Mouse (Mus musculus): ENCODE results near the gene Stx11.

DNA sequence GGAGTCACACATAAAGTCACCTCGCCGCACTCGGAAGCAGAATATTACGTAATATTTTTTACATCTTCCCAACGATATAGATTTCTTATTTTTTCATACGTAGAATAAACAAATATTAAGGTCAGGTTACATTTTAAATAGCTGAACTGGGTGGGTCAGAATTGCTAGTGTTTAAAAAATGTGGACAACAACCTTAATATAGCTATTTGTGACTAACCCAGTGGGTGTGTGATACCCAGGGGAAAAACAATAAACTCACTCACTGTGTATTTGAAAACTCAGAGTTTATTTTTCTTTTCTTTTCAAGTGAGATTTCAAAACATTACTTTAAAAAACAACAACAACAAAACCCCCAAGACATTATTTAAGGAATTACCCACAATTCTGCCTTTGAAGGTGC, 47.7 kb downstream of the Stx11 start:
- TF ChIP-seq GATA1 (IDR thresholded peaks at IDR 0.05; ENCODE audit: low read depth, low read length) = no peak
- no peak for TF ChIP-seq POLR2AphosphoS2 (IDR thresholded peaks at IDR 0.05; ENCODE audit: low read length)
- TF ChIP-seq CTCF (IDR thresholded peaks at IDR 0.05 in 2 of 3, conservative IDR thresholded peaks at IDR 0.05 in 1 of 3; ENCODE audit: control insufficient read depth in 1 of 3, insufficient read depth in 1 of 3, low read depth in 2 of 3, low read length in 3 of 3, poor library complexity in 1 of 3, severe bottlenecking in 1 of 3) = no peak
- no peak for TF ChIP-seq MEF2A (IDR thresholded peaks at IDR 0.05; ENCODE audit: extremely low read depth, insufficient replicate concordance, low read depth, low read length, poor library complexity, severe bottlenecking)
- no peak for TF ChIP-seq POLR2A (IDR thresholded peaks at IDR 0.05; ENCODE audit: control insufficient read depth in 1 of 2, insufficient read depth in 1 of 2, low read depth in 1 of 2, low read length in 2 of 2, poor library complexity in 1 of 2)
- TF ChIP-seq ZNF384 (IDR thresholded peaks at IDR 0.05; ENCODE audit: low read depth, low read length) = no peak
- no peak for TF ChIP-seq UBTF (IDR thresholded peaks at IDR 0.05; ENCODE audit: borderline replicate concordance, insufficient read depth, low read depth, low read length)
- no peak for TF ChIP-seq MAX (IDR thresholded peaks at IDR 0.05; ENCODE audit: low read length)
- no peak for TF ChIP-seq RAD21 (IDR thresholded peaks at IDR 0.05; ENCODE audit: low read depth, low read length)
- no peak for TF ChIP-seq EP300 (IDR thresholded peaks at IDR 0.05; ENCODE audit: low read depth in 1 of 2, low read length in 2 of 2)
- no peak for TF ChIP-seq ZMIZ1 (IDR thresholded peaks at IDR 0.05; ENCODE audit: low read depth, low read length)
- TF ChIP-seq USF2 (IDR thresholded peaks at IDR 0.05; ENCODE audit: borderline replicate concordance in 1 of 2, insufficient read depth in 1 of 2, low read depth in 1 of 2, low read length in 2 of 2) = no peak

Data from MEL (cell line).